Mouse (Mus musculus): ENCODE measurements around the gene Rcor2.

DNA sequence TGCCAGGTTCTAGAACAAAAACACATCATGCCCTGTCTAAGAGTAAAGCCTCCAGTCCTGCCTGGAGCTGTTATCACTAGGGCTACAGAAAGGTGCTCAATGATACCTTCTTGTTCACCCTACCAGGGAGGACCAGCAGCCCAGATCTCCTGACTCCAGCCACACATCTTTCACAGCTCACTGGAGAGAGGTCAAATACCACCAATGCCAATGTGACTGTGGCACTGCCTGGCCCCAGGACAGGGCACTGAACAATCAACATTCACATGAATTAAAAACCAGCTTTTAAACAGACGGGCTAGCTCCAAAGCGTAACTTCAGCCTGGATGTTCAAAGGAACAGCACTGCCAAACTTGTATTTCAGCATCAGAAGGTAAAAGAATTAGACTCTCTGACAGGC is 31.1 kb upstream of the Rcor2 start:
- TF ChIP-seq CTCF (IDR thresholded peaks at IDR 0.05) (no peak), EP300 (IDR thresholded peaks at IDR 0.05) (no peak)

Data from lung, postnatal 0 days (tissue).